Mouse (Mus musculus) large intestine, adult 2 months (tissue): ENCODE measurements around the gene Litaf. TPM values are rescaled to one million over a fixed set of nuclear protein-coding genes. Genes with fewer than 3 reads are reported as not detected.

Experiments used
- DNase-seq: peaks from one replicate; pipeline ENCODE4 v3.0.0-alpha.2; 2012; ENCODE audit warnings: low read depth, low spot score
- WGBS: fragments of 180-500 bp; shearing (Covaris S2); methylation state at CpG from one replicate; pipeline ENCODE4 v1.1.7; 2018; 5-methylcytosine and 5-hydroxymethylcytosine counted together
- polyA plus RNA-seq: library from polyadenylated mRNA; depleted of rRNA; stranded (reverse); fragments of >200 nt; gene quantifications from 2 replicates; pipeline ENCODE4 v1.2.3, GENCODE M21; 2012

The Litaf gene
- polyA plus RNA-seq, 1 experiment = 200 TPM

GRCm38 (mm10) chr16:11001703-11002659 is 64.0 kb downstream of the Litaf start:
- DNase-seq = no peak
- 68% methylated on average over 7 of the region's 7 CpGs for WGBS

DNA sequence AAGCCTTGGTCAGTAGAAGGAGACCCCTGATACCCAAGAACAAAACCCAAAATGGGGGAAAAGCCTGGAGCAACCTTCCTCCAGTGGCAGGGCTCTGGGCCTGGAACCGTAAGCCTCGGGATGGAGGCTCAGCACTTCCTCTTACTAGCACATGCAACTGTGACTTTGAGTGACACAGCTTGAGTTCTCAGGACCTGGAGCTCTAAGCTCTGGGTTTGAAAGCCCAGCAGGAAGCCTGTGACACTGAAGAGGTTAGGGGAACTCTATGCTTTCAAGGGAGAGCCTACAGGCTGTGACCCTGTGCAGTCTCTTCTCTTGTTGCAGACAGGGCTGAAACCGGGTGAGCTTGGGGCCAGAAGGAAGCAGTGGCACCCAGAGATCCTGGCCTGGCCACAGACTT is 66.1 kb downstream of the Litaf start:
- no peak for DNase-seq
- WGBS = 67% methylated on average over 3 of the region's 3 CpGs

GRCm38 (mm10) chr16:10998224-10998623 is 67.7 kb downstream of the Litaf start:
- no peak for DNase-seq
- 82% methylated on average over 9 of the region's 9 CpGs for WGBS

- 87% methylated on average over 4 of the region's 4 CpGs for WGBS
- DNase-seq = no peak
Measured at GRCm38 (mm10) chr16:10996576-10996975, 69.4 kb downstream of the Litaf start.

GRCm38 (mm10) chr16:10993032-10993744 is 72.8 kb downstream of the Litaf start:
- WGBS = 9% methylated on average over 35 of the region's 35 CpGs

GRCm38 (mm10) chr16:10992090-10993031 is 73.6 kb downstream of the Litaf start:
- WGBS = under 1% methylated on average over 52 of the region's 52 CpGs
- no peak for DNase-seq

More at GRCm38 (mm10) chr16:10993032-10993744, 72.8 kb downstream of the Litaf start:
- DNase-seq = no peak

GRCm38 (mm10) chr16:10991737-10992089 is 74.2 kb downstream of the Litaf start:
- WGBS = 11% methylated on average over 5 of the region's 5 CpGs
- DNase-seq = no peak

DNA sequence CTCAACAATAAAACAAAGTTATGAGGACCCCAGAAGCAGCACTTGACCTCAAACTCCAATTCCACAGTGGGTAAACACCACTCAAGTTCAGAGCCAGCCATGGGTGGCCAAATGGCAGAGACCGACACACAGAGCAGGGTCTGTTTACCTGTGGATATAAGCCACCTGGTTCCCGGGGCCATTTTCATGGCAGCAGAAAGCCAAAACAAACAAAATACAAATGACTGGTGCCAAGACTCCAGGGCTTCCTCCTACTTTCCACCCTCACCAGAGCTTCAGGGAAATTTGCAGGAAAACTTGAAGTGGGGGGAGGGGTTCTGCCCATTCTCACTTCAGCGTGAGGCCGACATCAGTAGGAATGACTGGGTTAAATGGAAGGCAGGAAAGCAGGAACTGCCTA is 75.2 kb downstream of the Litaf start:
- WGBS = 22% methylated on average over 4 of the region's 4 CpGs
- DNase-seq = no peak

DNA sequence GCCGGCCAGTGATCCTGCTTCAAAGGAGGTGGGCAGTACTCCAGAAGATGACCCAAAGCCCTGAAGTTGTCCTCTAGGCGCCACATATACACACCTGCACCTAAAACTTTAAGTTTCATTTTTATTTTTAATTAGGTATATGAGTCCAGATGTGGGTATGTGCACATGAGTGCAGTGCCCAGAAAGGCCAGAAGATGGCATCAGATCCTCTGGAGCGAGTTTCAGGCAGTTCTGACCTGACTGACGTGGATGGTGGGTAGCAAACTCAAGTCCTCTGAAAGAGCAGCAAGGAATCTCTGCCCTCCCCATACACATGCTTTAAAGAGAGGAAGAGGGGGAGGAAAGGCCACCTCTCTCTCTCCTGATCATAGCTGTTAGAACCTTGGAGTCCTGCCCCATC is 76.1 kb downstream of the Litaf start:
- WGBS = 92% methylated on average over 4 of the region's 4 CpGs
- DNase-seq = no peak

- 83% methylated on average over 6 of the region's 6 CpGs for WGBS
- no peak for DNase-seq
Measured at GRCm38 (mm10) chr16:10989361-10989760, 76.6 kb downstream of the Litaf start.

GRCm38 (mm10) chr16:10988261-10988660 is 77.7 kb downstream of the Litaf start:
- no peak for DNase-seq
- 87% methylated on average over 9 of the region's 9 CpGs for WGBS

DNA sequence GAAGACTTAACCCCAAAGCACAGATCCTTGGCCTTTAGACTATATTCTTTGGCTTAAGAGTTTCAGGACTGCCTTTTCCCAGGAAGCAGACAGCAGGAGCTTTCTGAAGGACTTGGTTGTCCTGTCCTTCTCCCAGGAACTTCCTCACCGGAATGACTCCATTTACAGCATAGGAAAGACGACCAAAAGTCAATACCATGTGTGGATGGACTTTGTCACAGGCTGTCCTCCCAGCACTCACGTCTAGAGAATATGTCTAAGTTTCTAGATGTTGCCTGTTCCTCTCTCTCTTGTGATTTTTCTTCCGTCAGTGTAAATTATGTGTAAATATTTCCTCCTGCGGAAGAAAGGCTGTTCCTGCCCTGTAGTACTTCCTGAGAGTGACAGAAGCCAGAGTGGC is 81.4 kb downstream of the Litaf start:
- WGBS = 21% methylated on average over 5 of the region's 5 CpGs
- no peak for DNase-seq

DNA sequence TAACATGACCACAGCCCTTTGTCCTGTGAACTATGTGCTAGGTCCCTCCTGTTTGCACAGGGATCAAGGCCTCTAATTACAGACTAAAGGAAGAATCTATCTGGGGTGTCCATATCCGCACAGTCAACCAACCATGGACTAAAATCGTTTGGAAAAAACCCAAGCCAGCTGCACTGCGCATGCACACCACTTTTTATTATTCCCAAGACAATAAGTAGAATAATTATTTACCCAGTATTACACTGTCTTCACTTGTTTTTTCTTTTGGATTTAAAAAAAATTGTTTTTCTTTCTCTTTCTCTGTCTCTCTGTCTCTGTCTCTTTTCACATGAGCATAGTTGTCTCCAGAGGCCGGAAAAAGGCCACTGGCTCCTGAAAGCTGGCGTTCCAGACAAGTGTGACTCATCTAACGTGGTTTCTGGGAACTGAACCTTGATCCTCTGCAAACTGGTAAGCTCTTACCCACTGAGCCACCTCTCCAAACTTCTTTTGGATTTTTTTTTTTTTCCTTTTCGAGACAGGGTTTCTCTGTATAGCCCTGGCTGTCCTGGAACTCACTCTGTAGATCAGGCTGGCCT is 84.4 kb downstream of the Litaf start:
- DNase-seq = no peak
- WGBS = 22% methylated on average over 7 of the region's 7 CpGs

GRCm38 (mm10) chr16:10979064-10979803 is 86.7 kb downstream of the Litaf start:
- WGBS = 44% methylated on average over 11 of the region's 11 CpGs
- DNase-seq = no peak

DNA sequence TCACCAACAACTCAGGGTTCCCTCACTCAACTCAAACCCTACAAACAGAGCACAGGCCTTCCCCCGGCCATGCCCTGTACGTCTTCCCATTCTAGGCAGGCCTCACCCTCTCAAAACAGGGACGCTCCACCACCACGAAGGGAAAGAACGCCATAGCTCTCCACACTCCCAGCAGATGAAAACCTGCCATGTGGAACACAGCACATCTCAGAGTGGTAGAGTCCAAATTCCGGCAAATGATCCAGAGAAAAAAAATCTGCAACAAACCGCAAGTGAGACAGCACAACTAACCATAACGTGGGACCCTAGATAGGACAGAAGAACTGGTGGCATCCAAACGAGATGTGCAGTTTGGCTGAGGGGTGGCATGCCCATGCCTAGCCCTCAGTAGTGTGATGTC is 88.1 kb downstream of the Litaf start:
- DNase-seq = no peak
- 94% methylated on average over 9 of the region's 9 CpGs for WGBS

- DNase-seq = no peak
- WGBS = 73% methylated on average over 11 of the region's 11 CpGs
Measured at GRCm38 (mm10) chr16:10976202-10976631, 89.7 kb downstream of the Litaf start.

GRCm38 (mm10) chr16:10974939-10975338 is 91.0 kb downstream of the Litaf start:
- DNase-seq = no peak
- WGBS = 62% methylated on average over 5 of the region's 5 CpGs

DNA sequence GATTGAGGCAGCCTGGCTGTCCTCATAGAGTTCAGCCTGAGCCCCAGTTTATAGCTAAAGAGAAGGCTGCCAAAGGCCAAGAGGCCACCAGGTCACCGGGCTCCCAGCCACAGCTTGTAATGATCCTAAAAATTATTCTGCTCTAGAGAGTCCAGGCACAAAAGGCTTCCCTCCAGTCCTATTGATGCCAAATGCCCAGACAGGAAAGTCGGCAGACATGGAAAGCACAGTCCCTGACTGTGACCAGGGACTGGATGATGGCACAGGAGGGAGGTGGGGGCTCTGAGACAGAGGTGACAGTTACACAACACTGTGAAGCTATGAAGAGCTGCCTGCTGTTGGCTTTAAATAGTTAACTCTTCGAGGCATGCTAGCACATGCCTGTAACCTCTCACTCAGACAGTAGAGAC is 91.9 kb downstream of the Litaf start:
- no peak for DNase-seq
- 39% methylated on average over 3 of the region's 3 CpGs for WGBS

- WGBS = 32% methylated on average over 6 of the region's 6 CpGs
- no peak for DNase-seq
Measured at GRCm38 (mm10) chr16:10972259-10972658, 93.7 kb downstream of the Litaf start.
